Mouse (Mus musculus): Measurements from ENCODE around the gene Gm10277.
A peak's percentile ranks its signal among the peaks of the same experiment; 100 is the strongest.
"Not testable (repeated sequence)": the region's sequence is repeated elsewhere in the genome, so short reads cannot be mapped to it uniquely, and the experiment has no call there.

Gm10277 gene

DNA sequence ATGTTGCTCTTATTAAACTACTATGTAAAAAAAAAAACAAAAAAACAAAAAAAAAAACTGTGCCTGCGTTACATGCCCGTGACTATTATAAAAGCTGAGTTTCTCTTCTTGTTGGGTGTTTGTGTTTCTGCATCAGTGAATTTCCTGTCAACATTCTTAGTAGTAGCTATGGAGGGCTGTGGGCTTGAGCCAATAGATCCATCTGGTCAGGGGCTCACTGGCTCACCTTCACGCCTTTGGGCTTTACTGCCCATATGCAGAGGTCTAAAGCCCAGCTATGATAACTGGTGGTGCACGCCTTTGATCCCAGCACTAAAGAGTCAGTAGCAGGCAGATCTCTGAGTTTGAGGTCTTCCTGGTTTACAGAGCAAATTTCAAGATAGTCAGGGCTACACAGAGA lies 18.1 kb downstream of the Gm10277 start:
- DNase-seq, result no peak

DNA sequence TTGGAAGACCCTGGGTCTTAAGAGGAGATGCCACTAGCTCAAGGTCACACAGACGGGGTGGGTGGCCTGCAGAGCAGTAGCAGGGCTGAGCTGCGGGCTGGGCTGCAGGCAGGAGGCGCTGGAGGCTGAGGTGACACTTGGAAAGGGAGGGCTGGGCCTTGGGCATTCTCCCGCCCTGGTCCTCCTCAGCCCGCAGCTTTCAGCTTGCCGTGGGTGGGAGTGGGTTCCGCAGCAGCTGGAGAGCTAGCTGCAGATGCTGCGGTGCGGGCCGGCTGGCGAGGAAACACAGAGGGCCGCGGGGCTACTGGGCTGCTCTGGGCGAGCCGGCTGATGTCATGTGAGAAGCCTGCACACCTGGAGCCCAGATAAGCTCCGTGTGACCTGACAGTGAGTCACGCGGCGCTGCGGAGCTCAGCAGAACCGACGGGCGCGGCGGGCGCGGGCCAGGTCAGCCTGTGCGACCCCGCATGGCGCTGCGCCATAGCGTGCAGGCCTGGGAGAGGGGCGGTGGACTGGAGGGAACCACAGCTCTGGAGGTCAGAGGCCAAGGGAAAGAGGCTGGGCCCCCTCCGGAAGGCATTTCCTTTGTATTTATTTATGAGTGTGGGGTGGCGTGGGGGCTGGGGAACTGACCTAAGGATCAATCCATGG lies 21.1 kb downstream of the Gm10277 start:
- peak; percentile 83 for DNase-seq

DNA sequence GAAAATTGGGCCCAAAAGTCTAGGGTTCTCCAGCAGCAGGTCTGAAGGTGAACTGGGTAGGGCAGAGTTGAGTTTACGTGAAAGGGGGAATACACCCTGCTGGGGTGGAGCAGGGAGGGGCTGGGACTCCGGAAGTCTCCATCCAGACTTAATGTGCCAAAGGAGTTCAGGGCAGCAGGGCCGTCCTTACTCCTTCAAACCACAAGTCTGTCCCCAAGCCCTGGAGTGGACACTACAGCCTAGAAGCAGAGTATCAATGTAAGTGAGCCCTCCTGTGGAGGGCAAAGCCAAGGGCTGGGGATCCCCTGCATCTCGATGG lies 22.1 kb downstream of the Gm10277 start:
- DNase-seq, result peak; percentile 70

DNA sequence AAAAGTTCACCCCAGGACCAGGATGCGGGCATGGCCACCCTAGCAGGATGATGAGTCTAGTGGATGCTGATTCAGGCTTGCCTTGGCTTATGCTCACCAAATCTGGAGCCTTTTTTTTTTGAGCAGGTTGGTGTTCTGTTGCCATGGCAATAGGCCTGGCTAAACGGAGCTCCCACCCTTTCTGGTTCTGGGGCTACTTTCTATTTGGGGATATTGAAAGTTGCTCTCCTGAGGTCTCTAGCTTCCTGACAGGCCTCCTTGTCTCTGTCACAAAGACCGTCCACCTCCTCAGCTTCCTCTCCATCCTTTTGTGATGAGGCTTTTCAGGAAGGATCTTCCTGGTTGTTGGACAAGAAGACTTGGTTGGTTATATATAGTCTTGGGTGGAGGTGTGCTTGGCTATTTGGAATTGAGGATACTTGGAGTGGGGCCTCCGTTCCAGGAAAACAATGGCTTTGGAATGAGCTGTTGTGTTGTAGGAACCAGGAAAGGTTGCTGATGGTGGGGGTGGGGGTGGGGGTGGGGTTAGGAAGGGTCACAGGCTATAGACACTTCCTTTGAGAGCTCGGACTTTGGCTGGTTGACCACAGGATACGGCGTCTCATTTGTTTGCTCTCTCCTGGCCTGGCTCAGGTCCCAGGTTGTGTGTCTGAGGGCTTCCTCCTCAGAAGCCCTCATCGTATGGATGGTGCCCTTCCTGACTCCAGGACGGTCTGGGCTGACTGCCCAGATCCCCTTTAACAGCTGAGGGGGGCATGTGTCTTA lies 22.7 kb downstream of the Gm10277 start:
- no peak for DNase-seq

DNA sequence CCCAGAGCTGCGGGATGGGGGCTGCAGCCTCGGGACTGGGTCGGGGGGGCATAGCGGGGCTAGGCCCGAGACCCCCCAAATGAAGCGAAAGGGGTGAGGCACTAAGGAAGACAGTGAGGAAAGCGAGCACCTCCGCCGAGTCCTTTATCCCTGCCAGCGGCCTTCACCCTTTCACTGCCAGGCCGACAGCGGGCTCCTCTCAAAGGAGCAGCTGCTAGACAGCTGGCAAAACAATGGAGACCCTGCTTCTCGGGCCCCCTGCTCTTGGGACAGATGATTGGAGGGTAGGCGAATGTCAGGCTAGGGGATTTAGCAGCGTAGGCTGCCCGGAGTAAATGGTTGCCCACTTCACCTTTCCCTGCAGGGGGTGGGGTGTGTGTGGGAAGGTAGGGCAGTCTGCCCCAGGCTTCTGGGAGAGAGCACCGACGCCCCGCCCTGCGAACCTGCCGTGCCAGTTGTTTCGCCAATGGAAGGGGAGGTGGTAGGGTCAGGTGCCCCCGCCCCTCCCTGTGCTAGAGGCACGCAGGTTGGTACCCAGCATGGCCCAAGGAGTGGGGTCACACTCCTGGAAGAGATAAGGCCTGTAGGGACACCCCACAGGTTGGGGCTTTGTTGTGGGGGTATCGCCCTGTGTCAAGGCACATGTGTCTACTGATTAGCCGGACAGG lies 23.7 kb downstream of the Gm10277 start:
- DNase-seq, result peak; percentile 91

DNA sequence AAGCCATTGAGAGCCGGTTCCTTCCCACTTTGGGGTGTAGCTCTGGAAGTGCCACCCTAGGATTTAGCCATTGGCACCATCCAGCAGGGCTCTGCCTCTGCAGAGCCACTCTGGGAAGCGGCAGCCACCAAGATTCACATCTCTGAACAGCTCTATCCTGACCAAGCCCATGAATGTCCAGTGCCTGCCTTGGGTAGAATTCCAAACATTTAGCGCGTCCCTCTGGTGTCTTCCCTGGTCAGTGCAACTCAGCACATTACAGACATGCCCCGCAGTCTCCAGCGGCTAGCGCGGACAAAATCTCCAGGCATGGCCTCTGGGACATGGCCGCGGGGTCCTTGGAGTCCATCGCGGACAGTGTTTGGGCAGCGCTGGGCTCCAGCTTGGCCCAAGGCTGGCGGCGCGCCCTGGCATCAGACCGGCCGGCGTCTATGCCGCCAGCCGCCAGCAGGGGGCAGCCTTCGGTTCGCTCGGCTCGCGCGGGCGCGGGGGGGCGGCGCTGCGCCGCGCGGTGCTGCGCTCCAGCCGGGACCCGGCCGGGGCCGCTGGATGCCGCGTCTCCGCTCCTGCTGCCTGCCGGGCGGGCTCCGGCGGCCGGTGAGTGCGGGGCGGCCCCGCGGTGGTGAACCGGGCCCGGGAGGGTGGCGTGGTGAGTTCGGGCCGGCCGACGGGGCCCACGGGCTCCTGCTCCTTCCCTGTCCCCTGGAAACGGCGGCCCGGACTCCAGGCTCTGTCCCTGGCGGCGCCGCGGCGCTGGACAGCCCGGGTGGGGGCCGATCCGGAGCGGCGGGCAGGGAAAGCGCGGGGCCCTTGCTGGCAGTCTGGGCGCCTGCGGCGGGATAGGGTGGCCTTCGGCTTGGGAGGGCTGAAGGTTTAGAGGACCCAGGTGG lies 24.5 kb downstream of the Gm10277 start, which contains the start of gene Myo18a:
Gene Myo18a (plus strand): TSS at position 464 of the 890 bp plus-strand sequence.
- DNase-seq, result peak; percentile 91

DNA sequence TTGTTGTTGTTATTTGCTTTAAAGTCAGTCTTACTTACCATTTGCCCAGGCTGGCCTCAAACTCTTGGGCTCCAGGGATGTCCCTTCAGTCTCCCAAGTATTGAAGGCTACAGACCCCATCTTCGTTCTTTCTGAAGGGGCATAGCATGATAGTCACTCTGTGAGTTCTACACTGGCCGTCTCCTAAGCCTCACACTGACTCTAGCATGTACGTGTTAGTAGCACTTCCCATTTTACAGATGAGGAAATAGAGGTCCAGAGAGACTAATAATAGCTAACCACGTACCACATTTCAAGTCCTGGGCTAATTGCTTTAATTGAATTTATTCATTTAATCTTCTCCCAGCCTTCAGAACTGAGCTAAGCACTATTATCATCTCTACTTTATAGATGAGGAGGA lies 27.5 kb downstream of the Gm10277 start:
- no peak for DNase-seq

DNA sequence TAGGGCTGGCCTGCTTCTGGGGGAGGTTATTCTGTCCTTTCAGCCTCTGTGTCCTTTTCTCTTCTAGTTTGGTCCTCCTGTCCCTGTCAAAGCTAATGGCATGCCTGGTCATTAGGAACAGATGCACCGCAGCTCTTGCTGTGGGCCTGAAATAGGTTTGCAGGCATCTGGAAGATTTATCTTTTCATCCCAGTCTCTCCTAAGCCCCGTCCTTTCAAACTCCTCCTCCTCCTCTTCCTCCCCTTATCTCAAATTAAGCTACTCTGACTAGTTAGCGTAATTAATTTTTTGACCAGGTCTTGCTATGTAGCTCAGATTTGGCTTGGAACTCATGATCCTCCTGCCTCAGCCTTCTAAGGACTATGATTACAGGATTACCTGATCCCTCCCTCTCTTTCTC lies 34.1 kb downstream of the Gm10277 start:
- no peak for DNase-seq

DNA sequence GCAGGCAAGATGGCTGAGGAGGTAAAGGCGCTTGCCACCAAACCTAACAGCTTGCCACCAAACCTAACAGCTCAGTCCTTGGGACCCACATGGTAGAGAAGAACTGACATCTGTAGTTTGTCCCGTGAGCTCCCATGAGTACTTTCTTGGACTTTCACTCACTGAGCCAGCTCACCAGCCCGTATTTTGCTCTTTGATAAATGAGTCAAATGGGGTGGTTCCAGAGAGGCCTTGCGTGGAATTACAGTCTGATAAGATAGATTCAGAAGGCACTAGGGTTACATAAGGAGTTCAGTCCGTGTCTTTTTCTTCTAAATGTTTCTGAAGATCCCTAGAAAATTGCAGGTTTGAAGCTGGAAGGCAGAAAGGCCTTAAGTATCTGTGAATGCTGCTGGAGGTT lies 35.0 kb downstream of the Gm10277 start:
- DNase-seq, result no peak

DNA sequence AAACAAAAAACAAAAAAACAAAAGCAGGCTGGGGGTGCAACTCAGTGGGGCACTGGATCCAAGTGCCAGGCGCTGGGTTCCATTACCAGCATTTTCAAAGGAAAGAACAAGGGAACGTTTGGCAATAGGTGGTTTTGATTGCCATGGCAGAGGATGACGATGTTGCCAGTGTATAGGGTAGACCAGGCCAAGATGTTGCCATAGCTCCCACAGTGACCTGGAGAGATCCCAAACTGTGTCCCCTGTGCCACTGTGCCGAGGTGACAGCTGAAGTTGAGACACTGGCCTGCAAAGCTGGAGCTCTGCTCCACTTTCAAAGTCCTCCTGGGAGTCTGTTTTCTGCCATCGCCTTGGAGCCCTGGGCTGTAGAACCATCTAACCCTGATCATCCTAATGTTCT lies 38.6 kb downstream of the Gm10277 start:
- no peak for DNase-seq

DNA sequence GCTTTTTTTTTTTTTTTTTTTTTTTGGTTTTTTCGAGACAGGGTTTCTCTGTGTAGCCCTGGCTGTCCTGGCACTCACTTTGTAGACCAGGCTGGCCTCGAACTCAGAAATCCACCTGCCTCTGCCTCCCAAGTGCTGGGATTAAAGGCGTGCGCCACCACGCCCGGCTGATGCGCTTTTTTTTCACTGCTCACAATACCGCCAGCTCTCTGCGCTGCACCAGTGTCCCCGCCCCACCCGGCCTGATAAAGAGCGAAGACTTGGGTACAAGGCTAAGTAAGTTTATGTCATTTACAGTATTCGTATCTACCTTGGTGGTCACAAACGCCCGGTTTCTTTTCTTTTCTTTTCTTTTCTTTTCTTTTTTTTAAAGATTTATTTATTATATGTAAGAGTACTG lies 40.4 kb downstream of the Gm10277 start:
- not testable (repeated sequence) for DNase-seq

DNA sequence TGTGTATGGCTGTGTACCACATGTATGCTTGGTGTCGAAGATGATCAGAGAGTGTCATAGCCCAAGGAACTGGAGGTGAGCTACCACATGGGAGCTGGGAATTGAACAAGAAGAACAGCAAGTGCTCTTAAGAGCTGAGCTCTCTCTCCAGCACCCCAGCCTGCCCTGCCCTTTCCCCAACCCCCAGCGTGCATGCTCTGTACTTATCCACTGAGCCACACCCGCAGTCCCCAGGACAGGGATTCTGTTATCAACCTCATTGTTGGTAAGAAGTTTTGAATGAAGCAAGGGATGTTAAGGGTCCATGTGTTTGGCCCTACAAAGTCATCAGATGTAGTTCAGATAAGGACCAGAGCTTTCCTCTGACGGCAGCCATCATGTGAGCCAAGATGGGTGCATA lies 40.9 kb downstream of the Gm10277 start:
- no peak for DNase-seq

DNA sequence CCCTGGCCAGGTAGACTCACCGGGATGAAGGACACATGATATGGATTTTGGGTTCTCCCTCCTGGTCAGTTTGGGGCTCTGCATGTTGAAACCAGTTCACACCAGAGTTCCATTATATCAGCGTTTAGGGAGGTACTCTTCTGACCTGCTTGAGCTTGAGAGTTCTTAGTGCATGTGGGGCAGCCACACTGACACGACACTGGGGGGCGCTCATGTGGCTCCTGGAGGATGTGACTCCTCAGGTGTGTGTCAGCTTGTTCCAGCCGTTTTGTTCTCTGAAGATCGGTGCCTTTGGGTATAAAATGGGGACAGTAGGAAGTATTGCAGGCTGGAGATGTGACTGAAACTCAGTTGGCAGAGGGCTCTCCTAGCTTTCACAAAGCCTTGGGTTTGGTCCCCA lies 43.6 kb downstream of the Gm10277 start:
- DNase-seq, result peak; percentile 63

DNA sequence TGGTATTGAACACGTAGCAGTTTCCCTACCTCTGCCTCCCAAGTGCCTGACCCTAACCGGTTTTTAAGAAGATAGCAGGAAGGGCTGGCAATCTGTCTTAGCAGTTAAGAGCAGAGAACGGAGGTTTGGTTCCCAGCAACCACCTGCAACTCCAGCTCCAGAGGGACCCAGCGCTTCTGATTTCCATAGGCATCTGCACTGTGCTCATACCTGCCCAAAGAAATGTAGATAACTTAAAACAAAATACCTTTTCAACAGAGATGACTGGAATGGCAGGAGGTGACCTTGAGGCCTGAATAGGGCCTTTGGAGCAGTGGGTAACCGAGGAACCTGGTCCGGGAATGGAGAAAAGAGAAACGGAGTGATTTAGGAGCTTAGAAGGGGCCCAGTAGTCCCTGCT lies 49.0 kb downstream of the Gm10277 start:
- no peak for DNase-seq

DNA sequence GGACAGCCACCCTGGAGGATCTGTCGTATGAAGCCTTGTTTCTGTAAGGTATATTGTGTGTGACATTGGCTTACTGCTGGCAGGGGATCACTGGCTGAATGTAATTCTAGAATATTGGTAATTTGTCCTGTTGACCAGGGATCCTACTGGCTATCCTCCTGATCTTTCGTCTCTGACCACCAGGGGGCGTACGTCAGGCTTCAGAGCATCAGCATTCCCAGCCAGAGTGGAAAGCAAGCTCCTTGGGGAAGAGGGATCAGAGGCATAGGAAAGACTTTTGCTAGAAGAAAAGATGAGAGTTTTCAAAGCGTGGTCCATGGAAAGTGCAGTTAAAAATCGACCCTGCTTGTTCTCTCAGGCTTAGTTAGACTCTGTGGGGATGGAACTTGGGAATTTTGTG lies 50.3 kb downstream of the Gm10277 start:
- DNase-seq, result peak; percentile 89
